Mouse (Mus musculus) cerebellum, adult 2 months (tissue): ENCODE results near the gene Cela3b.
"Not testable (repeated sequence)": the region's sequence is repeated elsewhere in the genome, so short reads cannot be mapped to it uniquely, and the experiment has no call there.

Source experiments
- CTCF ChIP-seq: fragments of 200-500 bp; IDR thresholded peaks from 2 replicates; pipeline ENCODE4 v1.5.1; 2011; ENCODE audit warnings: low read depth, mild to moderate bottlenecking, control low read depth, low read length, moderate library complexity, borderline replicate concordance; ENCODE audit not compliant: insufficient read depth
- POLR2A ChIP-seq: fragments of 200-500 bp; IDR thresholded peaks from 2 replicates; pipeline ENCODE4 v1.6.1; 2011; ENCODE audit warnings: low read length, control low read depth, borderline replicate concordance; ENCODE audit not compliant: insufficient read depth

GRCm38 (mm10) chr4:137432700-137433550 is 2.6 kb upstream of the Cela3b start:
- TF ChIP-seq CTCF, POLR2A: not testable (repeated sequence)
